Mouse (Mus musculus): ENCODE data around the gene Msrb3.

The Msrb3 gene

GRCm38 (mm10) chr10:120810832-120811571 lies 87.9 kb downstream of the Msrb3 start:
- DNase-seq (ENCODE audit: low spot score in 2 of 2) = no peak

DNA sequence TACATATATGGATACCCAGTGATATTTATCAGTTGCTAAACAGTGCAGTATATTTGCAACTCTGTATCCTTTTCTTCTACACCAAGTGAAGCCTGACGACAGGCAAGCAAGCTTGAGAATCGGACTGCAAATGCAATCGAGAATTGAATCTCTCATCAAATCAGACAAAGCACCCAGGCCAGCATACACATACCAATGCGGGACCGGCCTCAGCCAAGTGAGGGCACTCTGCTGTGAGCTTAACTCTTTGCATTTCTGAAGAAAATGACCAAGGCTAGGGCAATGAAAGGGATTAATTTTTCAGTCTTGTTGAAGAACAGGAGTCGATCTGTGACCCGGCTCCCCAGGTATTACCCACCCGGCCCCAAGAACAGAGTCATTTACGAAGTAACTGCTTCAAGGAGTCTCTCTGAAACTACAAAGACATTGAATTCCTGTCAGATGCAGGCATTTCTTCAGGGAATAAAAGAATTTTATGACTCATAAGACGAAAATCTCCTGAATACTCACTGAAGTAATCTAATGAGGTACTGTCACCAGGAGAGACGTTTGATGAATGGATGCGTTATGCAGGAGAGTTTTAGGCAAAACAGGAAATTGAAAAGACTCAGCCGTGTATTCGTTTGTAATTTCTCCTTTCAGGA lies 88.7 kb downstream of the Msrb3 start:
- no peak for DNase-seq (ENCODE audit: low spot score in 2 of 2)

DNA sequence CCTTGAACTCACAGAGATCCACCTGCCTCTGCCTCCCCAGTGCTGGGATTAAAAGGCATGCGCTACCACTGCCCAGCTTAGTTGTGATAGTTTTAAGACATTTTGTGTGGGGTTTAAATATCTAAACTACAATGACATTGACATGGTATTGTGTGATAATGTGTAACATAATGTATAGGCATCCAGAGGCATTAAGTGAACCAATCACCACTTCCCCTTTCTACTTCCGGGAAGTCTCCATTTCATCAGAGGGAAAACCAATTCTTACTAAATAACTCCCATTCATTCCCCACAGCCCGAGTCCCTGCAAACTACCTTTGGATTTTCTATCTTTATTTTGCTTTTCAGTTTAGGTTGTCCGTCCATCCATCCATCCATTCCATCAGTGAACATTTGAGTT lies 90.7 kb downstream of the Msrb3 start:
- no peak for DNase-seq (ENCODE audit: low spot score in 2 of 2)

DNA sequence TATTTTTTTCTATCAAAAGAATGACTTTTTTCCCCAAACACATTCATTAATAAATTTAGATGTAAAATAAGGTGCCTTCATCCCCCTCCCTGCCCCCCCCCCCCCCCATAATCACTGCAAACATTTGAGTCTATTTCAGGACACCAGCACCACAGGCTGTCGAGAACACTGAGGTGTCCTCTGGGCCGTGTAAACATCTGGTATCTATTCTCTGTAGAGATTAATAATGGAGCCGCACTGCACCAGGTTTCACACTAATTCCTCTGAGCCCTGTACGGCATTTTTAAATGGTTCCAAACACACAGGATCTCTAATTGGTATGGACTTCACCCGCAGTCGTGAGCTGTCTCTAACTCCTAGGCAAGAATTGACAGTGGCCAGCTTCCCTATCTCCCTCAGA lies 97.8 kb downstream of the Msrb3 start:
- DNase-seq (ENCODE audit: low spot score in 2 of 2) = no peak

GRCm38 (mm10) chr10:120799479-120799878 lies 99.4 kb downstream of the Msrb3 start:
- no peak for DNase-seq (ENCODE audit: low spot score in 2 of 2)

- no peak for DNase-seq (ENCODE audit: low spot score in 2 of 2)
These were observed 102.2 kb downstream of the Msrb3 start for GRCm38 (mm10) chr10:120796749-120797148.

GRCm38 (mm10) chr10:120794391-120794817 lies 104.5 kb downstream of the Msrb3 start:
- DNase-seq (ENCODE audit: low spot score in 2 of 2) = no peak

DNA sequence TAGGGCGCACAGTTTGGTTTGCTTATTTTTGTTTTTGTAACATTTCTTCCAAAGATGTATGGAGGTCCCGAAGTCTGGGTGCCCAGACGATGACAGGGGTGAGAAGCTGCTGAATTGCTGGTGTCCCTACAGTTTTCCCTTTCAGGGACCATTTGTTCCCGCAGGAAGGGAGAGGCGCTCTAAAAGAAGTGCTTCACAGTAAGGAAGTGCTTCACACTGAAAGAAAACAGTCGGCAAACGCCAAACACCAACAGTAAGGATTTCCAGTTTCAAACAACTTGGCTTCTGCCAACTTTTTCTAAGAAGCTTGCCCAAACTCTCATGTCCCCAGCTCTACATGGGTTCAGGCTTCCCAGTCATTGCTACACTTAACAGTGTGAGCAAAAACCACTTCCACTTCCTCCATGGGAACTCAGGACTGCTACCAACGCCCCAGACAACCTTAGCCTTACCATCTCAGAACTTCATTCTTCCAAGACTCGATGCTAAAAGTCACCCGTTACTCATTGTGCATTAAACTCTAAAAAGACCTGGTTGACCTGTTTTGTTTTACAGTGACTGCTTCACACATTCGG lies 106.6 kb downstream of the Msrb3 start:
- no peak for DNase-seq (ENCODE audit: low spot score in 2 of 2)

DNA sequence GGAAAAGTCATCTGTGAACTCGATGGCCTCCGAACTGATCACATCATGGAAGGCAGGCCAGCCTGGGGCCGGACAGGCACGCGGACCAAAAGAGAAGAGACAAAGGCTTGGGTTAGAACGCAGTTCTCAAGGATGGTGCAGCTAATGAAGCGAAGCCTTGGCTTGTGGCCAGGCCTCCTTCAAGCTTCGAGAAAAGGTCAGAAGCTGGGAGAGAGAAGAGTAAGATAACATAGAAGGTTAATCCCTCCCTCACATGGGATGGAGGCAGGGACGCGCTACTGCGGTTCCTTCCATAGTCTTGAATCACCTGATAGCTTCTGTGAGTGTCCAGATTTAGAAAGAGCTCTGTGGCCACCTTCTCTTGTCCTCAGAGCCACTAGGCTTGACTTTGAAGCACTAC lies 107.5 kb downstream of the Msrb3 start:
- DNase-seq (ENCODE audit: low spot score in 2 of 2) = no peak

GRCm38 (mm10) chr10:120787202-120787601 lies 111.7 kb downstream of the Msrb3 start:
- no peak for DNase-seq (ENCODE audit: low spot score in 2 of 2)

GRCm38 (mm10) chr10:120784516-120784915 lies 114.4 kb downstream of the Msrb3 start:
- DNase-seq (ENCODE audit: low spot score in 2 of 2) = no peak

DNA sequence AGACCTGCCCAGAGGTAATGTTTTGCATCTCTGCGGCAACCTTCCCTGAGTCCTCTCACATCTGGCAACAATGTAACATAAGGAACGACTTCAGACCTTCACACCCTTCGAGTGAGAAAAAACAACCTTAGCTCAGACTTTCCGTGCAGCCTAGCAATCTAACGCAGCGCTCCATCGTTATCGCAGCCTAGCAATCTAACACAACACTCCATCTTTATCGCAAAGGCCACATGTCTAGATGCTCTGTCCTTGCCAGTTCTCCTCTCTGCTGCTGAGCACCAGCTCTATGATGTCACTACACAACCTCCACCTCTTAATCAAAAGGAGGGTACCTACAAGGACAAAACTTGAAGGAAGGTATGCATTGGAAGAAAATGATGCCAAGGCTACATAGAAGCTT lies 115.5 kb downstream of the Msrb3 start:
- no peak for DNase-seq (ENCODE audit: low spot score in 2 of 2)

DNA sequence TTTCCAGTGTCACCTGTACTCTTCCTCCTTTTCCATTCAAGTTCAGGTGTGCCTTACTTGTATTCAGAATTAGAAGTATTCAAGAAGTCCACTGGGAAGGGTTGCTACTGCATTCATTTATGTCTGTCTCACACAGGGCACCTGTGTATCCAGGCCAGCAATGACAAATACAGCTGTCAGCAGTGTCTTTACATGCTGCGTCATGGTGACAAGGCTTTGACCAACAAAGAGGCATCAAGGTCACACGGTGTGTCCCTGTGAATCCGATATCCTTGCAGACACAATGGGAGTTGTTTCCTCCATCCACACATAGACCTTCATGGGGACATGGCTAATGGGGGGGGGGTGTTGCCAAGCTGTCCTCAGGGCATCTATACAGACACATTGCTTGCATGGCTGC lies 121.4 kb downstream of the Msrb3 start:
- DNase-seq (ENCODE audit: low spot score in 2 of 2) = no peak

GRCm38 (mm10) chr10:120775361-120775760 lies 123.5 kb downstream of the Msrb3 start:
- DNase-seq (ENCODE audit: low spot score in 2 of 2) = no peak

- no peak for DNase-seq (ENCODE audit: low spot score in 2 of 2)
These were observed 131.5 kb downstream of the Msrb3 start for GRCm38 (mm10) chr10:120767418-120767817.

GRCm38 (mm10) chr10:120765398-120765797 lies 133.5 kb downstream of the Msrb3 start:
- DNase-seq (ENCODE audit: low spot score in 2 of 2) = no peak

DNA sequence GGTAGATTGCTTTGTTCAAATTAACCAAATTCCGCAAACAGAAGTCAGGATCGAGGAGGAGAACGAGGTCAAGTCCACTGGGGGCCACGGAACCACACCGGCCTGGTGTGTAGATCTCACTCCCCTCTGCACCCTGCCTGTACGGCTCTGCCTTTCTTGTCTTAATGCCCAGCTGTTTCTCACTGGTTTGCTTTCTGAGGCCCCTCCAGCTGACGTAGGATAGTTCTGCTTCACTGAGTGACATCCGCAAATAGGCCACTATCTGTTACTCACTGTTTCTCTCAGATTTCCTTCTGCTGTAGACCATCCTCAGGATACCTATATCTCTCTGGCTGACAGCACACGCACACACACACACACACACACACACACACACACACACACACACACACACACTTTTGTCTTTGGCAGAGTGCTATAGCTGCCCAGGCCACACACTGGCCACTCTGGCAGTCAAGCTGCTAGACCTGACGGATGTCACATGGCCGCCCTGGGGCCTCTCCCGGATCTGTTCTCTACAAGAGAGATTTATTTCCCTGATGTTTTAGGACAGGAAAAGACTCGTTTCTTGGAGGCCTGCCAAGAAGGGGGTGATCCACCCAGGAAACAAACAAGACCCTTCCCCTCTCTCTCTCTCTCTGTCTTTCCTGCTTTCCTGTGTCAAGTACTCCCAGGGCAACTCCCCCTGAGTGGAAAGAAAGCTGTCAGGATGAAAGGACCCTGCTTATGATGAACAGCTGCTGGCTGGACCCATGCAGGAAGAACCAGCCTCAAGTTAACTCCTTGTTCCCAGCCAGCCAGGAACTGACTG lies 135.0 kb downstream of the Msrb3 start:
- no peak for DNase-seq (ENCODE audit: low spot score in 2 of 2)

DNA sequence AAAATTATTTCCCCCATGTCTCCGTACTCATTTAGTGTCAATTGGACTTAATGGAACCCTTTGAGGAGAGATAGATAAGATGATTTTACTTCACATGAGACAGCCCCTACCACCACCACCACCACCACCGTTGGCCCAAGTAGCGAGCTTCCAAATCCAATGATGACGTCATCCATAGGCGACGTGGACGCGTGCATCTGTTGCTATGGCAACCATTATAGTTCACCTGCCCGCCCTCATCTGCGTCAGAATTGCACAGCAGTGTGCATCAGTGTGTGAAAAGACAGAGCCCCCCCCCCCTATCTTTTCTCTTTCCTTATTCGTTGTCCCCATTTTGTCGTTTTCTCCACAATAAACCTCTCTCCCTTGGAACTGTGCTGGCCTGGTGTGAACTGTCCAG lies 135.9 kb downstream of the Msrb3 start:
- DNase-seq (ENCODE audit: low spot score in 2 of 2) = no peak

DNA sequence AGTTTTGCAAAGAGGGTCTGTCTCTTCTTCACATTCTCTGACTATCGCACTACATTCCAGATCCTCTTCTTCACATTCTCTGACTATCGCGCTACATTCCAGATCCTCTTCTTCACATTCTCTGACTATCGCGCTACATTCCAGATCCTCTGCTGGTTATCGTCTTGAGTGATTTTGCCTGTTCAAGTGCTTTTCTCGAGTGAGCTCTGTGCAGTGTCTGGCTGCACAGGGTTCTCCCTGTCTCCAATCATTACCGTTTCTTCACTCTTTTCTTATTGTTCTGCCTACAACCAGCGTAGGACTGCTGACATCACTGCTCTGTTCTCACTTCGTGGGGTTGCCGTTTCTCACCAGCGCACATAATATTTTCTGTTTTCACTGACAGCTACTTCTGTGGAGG lies 138.2 kb downstream of the Msrb3 start:
- DNase-seq (ENCODE audit: low spot score in 2 of 2) = no peak

DNA sequence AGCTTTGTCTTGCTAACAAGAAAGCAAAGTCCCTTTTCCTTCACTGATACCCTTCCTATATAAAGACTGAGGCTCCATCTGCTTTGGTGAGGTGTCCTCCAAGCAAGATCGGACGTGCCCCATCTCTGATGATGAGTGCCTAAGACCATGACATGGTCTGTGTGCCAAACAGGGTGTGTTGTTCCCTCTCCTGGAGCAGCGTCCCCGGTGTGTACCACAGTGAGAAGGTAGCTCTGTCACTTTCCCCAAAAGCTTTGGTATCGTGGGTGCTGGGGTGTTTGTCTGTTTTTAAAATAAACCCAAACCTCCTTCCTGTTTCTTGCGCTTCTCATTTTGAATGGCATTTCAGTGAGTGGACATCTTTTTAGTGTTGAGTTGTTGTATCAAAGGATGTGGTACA lies 139.0 kb downstream of the Msrb3 start:
- no peak for DNase-seq (ENCODE audit: low spot score in 2 of 2)

DNA sequence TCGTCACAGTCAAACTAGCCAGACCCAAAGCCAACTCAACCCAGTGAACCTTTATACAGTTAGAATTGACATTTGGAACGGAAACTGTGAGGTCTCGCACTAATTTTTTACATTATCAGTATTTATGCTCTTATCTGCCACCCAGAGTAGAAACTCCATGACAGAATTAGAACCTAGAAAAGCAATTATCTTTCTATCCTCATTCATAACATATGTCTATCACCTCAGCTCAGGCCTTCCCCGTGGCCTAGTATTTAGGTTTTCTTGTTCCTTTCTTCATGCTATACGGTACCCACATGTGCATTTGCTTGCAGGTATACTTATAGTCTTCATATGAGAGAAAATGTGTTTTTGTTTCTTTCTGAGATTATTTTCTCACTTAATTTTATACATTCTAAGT lies 146.4 kb downstream of the Msrb3 start:
- DNase-seq (ENCODE audit: low spot score in 2 of 2) = no peak

DNA sequence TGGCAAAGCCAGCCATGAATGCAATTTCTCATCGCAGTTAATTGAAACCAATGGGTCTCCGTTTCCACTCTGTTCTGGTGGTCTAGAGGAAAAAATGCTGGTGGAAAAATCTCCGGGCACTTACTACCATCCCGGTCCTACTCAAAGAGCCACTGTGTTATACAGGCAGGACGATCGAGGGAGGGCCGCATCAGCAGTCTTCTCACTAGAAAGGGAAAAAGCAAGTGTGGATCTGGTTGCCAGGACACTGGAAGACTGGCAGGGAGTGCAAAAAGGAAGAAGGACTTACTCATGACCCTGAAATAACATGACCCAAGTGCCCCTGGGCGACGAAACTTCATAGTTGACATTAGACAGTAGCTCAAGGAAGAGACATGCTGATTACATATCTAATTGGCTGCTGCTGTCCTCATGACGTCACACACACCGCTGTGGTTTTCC lies 147.1 kb downstream of the Msrb3 start:
- no peak for DNase-seq (ENCODE audit: low spot score in 2 of 2)
